Mouse (Mus musculus) bone marrow, adult 2 months (tissue): Measurements from ENCODE around the gene Rab4a.

Source experiments
- CTCF ChIP-seq: fragments of 200-500 bp; IDR thresholded peaks from 2 replicates; pipeline ENCODE4 v1.5.1; 2011; ENCODE audit warnings: low read length, control low read depth; ENCODE audit not compliant: control insufficient read depth, insufficient read depth
- POLR2A ChIP-seq: fragments of 200-500 bp; IDR thresholded peaks from 2 replicates; pipeline ENCODE4 v1.6.1; 2011; ENCODE audit warnings: low read depth, mild to moderate bottlenecking, control low read depth, low read length, borderline replicate concordance; ENCODE audit not compliant: control insufficient read depth

- TF ChIP-seq POLR2A (no peak), CTCF (no peak)
Measured at GRCm38 (mm10) chr8:123773468-123773867, 32.3 kb upstream of the Rab4a start.
